Mouse (Mus musculus): Measurements from ENCODE around the gene March10. TPM values are rescaled to one million over a fixed set of nuclear protein-coding genes. Genes with fewer than 3 reads are reported as not detected.

The March10 gene
- polyA plus RNA-seq, 1 experiment from 2014 or later = 0.21 TPM

DNA sequence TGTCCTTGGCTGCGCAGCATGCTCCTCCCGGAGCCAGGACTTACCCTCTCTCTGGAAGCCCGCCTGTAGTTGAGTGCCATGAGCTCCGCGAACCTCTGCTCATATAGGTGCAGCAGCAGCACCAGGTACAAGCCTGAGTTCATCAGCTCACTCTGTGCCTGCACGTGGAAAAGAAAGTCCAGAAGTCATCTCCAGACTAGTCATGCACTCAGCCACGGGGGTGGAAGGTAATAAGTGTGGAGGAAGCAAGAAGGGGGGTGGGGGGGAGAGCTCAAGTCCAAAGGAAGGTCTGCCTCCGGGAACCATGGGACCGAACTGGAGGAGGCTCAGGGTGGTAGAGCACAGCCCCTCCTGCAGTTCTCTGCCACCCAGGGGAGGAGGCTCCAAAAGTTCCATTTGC, 84.7 kb downstream of the March10 start:
- Histone ChIP-seq H3K27ac (replicated peaks; ENCODE audit: low read depth, low read length) (no peak overlapping the region), H3K4me3 (replicated peaks; ENCODE audit: low read depth, low read length) (no peak overlapping the region)
- 88% methylated on average over 9 of the region's 9 CpGs for WGBS

DNA sequence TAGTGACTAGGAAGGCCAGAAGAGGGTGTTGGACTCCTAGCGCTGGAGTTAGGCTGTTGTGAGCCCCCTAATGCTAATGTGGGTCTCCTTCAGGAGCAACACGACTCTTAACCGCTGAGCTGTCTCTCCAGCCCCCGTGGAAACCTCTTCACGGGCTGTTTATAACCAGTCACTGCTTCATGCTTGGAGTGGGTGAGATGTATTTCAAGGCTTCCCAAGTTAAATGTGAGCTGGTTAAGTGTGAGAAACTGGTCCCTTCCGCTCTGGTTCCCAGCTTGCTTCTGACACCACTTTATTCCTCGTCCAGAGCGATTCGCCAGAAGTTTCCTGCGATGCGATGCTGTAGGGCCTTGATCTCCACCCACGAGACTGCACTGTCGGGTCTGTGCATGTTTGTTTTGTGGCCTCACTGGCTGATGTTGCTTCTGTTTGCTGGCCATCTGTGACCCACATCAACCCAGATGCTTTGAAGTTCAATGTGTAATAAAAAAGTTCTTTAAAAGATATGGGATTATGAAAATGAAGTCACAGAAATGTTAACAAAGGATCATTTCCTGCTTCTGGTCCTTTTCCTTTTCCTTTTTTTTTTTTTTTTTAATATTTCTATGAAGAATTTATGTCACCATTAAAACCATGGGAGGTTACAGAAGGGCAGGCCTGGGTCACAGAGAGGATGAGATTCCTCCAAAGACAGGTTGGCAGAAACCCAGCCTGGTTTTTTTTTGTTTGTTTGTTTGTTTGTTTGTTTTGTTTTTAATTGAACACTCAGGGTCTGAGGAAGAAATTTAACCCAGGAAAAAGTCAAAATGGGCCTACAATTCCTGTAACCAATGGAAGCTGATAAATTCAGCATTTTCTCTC, 86.8 kb downstream of the March10 start:
- H3K4me1 ChIP-seq (ENCODE audit: control insufficient read depth, insufficient read depth, low read length) = peaks cover 10% of the 10 kb centered on the region; the same call in 1 of the 2 replicates
- H3K4me2 ChIP-seq (ENCODE audit: low read length) = no peak overlapping the region
- no peaks in the 10 kb centered on the region for H3K36me3 ChIP-seq (ENCODE audit: control insufficient read depth, insufficient read depth, low read length)
- H3K9me3 ChIP-seq (ENCODE audit: control insufficient read depth, low read length) = no peaks in the 10 kb centered on the region
- no peaks in the 10 kb centered on the region for H3K27me3 ChIP-seq (ENCODE audit: control insufficient read depth, insufficient read depth, low read length)
- WGBS = 92% methylated on average over 13 of the region's 13 CpGs
- no peak overlapping the region for H3K9ac ChIP-seq (replicated peaks; ENCODE audit: low read length)
- no peak overlapping the region for H3K27ac ChIP-seq (replicated peaks; ENCODE audit: low read depth, low read length)
- ATAC-seq (ENCODE audit: low FRiP score, low TSS enrichment) = no peak
- no peak overlapping the region for H3K4me3 ChIP-seq (replicated peaks; ENCODE audit: low read depth, low read length)
- DNase-seq = no peak

More for the DNA sequence above, 84.7 kb downstream of the March10 start:
- no peaks in the 10 kb centered on the region for H3K27me3 ChIP-seq (ENCODE audit: control insufficient read depth, insufficient read depth, low read length)
- H3K4me1 ChIP-seq (ENCODE audit: control insufficient read depth, insufficient read depth, low read length) = no peaks in the 10 kb centered on the region
- no peak overlapping the region for H3K4me2 ChIP-seq (ENCODE audit: low read length)
- DNase-seq (no peak), ATAC-seq (ENCODE audit: low FRiP score, low TSS enrichment) (no peak)
- H3K9me3 ChIP-seq (ENCODE audit: control insufficient read depth, low read length) = no peaks in the 10 kb centered on the region
- no peaks in the 10 kb centered on the region for H3K36me3 ChIP-seq (ENCODE audit: control insufficient read depth, insufficient read depth, low read length)
- H3K9ac ChIP-seq (replicated peaks; ENCODE audit: low read length) = no peak overlapping the region

DNA sequence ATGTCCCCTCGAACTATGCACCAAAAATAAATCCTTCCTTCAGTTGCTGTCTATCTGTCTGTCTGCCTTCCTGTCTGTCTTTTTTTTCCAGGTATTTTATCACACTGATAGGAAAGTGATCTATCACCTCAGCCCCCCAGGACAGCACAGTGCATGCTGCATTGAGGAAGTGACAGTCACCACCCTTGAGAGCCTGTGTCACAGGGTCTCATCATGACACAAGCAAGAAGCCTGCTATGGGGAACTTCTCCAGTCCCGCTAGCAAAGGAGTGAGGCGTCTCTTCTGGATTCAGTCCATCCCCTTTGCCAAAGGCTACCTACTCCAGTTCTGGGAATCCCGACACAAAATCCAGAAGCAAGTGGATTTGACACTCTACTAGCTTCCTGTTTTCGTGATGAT, 87.7 kb downstream of the March10 start:
- Histone ChIP-seq H3K27me3 (ENCODE audit: control insufficient read depth, insufficient read depth, low read length) (no peaks in the 10 kb centered on the region), H3K9ac (replicated peaks; ENCODE audit: low read length) (no peak overlapping the region), H3K4me3 (replicated peaks; ENCODE audit: low read depth, low read length) (no peak overlapping the region), H3K36me3 (ENCODE audit: control insufficient read depth, insufficient read depth, low read length) (no peaks in the 10 kb centered on the region), H3K4me1 (ENCODE audit: control insufficient read depth, insufficient read depth, low read length) (peaks cover 20% of the 10 kb centered on the region), H3K9me3 (ENCODE audit: control insufficient read depth, low read length) (no peaks in the 10 kb centered on the region), H3K27ac (replicated peaks; ENCODE audit: low read depth, low read length) (no peak overlapping the region), H3K4me2 (ENCODE audit: low read length) (no peak overlapping the region)
- 89% methylated on average over 5 of the region's 5 CpGs for WGBS
- DNase-seq (no peak), ATAC-seq (ENCODE audit: low FRiP score, low TSS enrichment) (no peak)

DNA sequence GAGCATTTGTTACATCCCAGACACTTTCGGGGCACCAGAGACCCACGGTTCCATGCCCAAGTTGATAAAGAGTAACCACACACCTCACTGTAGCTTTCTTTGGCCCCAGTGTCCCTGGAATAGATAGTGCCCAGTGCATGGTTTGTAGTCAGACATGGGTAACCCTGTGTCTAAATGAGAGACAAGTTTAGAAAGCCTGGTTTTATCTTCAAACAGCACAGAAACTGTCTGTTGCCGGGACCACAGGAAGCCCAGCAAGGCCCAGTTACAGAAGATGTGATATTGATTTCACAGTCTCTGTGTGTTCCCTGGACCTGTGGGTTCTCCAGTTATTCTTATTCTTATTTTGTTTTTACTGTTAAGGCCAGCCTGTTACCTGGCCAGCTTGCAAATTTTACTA, 89.4 kb downstream of the March10 start:
- 83% methylated on average over 3 of the region's 3 CpGs for WGBS
- no peaks in the 10 kb centered on the region for H3K36me3 ChIP-seq (ENCODE audit: control insufficient read depth, insufficient read depth, low read length)
- H3K27me3 ChIP-seq (ENCODE audit: control insufficient read depth, insufficient read depth, low read length) = no peaks in the 10 kb centered on the region
- H3K4me1 ChIP-seq (ENCODE audit: control insufficient read depth, insufficient read depth, low read length) = peaks cover 28% of the 10 kb centered on the region
- ATAC-seq (ENCODE audit: low FRiP score, low TSS enrichment) (no peak), DNase-seq (no peak)
- no peak overlapping the region for H3K27ac ChIP-seq (replicated peaks; ENCODE audit: low read depth, low read length)
- H3K9ac ChIP-seq (replicated peaks; ENCODE audit: low read length) = no peak overlapping the region
- no peak overlapping the region for H3K4me3 ChIP-seq (replicated peaks; ENCODE audit: low read depth, low read length)
- no peak overlapping the region for H3K4me2 ChIP-seq (ENCODE audit: low read length)
- H3K9me3 ChIP-seq (ENCODE audit: control insufficient read depth, low read length) = no peaks in the 10 kb centered on the region

DNA sequence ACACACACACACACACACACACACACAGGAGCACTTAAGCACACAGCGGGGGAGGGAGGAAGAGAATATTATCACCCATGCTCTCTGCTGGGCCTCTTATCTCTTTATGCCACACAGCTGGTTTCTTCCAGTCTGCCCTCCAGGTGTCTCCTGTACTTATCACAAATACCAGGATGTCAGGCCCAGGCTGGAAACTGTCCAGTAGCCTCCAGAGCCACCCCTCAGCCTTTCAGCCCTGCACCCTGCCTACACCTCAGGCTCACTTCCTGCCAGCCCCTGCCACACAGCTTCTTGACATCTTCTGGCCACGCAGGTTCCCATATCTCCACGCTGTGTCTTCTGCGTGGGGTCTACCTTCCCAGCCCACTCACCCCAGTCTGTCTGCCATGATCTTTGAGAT, 90.5 kb downstream of the March10 start:
- 71% methylated on average over 3 of the region's 4 CpGs for WGBS

DNA sequence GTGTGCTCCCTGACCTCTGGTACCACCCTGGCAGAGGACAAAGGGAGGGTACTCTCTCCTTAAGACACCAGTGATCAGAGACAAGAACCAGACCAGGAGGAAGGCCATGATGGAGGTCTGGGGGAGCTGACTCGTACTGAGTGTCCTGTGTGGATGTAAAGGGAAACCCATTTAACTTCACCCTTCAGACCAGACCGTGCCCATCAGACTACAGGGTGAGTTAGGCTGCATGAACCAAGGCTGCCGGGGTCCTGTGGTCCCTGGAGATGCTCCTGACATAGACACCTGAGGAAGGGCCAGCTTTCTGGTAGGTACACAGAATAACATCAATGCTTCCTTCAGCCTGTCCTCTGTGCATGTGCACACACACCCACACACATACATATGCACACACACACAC, 90.9 kb downstream of the March10 start:
- Histone ChIP-seq H3K9ac (replicated peaks; ENCODE audit: low read length) (no peak overlapping the region), H3K4me3 (replicated peaks; ENCODE audit: low read depth, low read length) (no peak overlapping the region), H3K27me3 (ENCODE audit: control insufficient read depth, insufficient read depth, low read length) (no peaks in the 10 kb centered on the region), H3K4me2 (ENCODE audit: low read length) (0 out of 2 replicates have a peak overlapping the region, but pooled peaks have one; percentile 1), H3K27ac (replicated peaks; ENCODE audit: low read depth, low read length) (no peak overlapping the region), H3K4me1 (ENCODE audit: control insufficient read depth, insufficient read depth, low read length) (peaks cover 28% of the 10 kb centered on the region), H3K9me3 (ENCODE audit: control insufficient read depth, low read length) (no peaks in the 10 kb centered on the region), H3K36me3 (ENCODE audit: control insufficient read depth, insufficient read depth, low read length) (no peaks in the 10 kb centered on the region)
- WGBS = 81% methylated on average over 3 of the region's 3 CpGs
- ATAC-seq (ENCODE audit: low FRiP score, low TSS enrichment) (no peak), DNase-seq (no peak)

More for the DNA sequence above, 90.5 kb downstream of the March10 start:
- H3K4me2 ChIP-seq (ENCODE audit: low read length) = no peak overlapping the region
- H3K9ac ChIP-seq (replicated peaks; ENCODE audit: low read length) = no peak overlapping the region
- peak; percentile 24 for DNase-seq
- no peaks in the 10 kb centered on the region for H3K36me3 ChIP-seq (ENCODE audit: control insufficient read depth, insufficient read depth, low read length)
- H3K27ac ChIP-seq (replicated peaks; ENCODE audit: low read depth, low read length) = no peak overlapping the region
- no peak for ATAC-seq (ENCODE audit: low FRiP score, low TSS enrichment)
- H3K4me3 ChIP-seq (replicated peaks; ENCODE audit: low read depth, low read length) = no peak overlapping the region
- H3K27me3 ChIP-seq (ENCODE audit: control insufficient read depth, insufficient read depth, low read length) = no peaks in the 10 kb centered on the region
- no peaks in the 10 kb centered on the region for H3K9me3 ChIP-seq (ENCODE audit: control insufficient read depth, low read length)
- peaks cover 28% of the 10 kb centered on the region for H3K4me1 ChIP-seq (ENCODE audit: control insufficient read depth, insufficient read depth, low read length)

DNA sequence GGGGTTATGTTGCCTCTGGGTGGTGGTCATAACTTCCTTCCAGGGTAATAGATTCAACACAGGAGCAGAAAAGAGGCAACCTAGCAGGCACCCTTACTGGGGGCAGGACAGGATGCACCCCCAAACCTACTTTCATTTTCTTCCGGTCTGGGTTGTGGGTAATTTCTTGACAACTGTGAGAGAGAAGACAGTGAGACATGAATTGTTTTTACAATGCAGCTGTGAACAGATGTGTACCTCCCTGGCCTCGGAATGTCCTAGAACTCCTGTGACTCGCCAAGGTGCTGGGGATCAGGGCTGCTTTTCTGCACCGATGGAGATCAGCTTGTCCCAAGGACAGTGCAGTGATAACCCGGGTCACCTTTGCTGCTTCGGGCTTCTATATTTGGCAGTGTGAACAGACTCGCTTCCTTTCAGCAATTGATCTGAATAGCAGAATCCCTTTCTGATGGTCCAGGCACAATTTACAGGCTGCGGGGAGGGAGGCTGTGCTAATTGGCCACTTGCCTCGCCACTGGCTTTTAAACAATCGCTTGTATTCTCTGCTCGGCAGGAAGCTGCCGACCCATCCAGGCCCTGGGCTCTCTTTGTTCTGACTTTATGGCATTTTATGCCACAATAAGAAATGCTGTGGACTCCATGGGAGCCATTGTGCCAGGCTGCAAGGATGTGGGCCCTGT, 92.0 kb downstream of the March10 start:
- Histone ChIP-seq H3K4me1 (ENCODE audit: control insufficient read depth, insufficient read depth, low read length) (peaks cover 28% of the 10 kb centered on the region), H3K4me3 (replicated peaks; ENCODE audit: low read depth, low read length) (peak overlapping the region; percentile 55), H3K9me3 (ENCODE audit: control insufficient read depth, low read length) (no peaks in the 10 kb centered on the region), H3K27ac (replicated peaks; ENCODE audit: low read depth, low read length) (peak overlapping the region; percentile 75), H3K36me3 (ENCODE audit: control insufficient read depth, insufficient read depth, low read length) (no peaks in the 10 kb centered on the region), H3K27me3 (ENCODE audit: control insufficient read depth, insufficient read depth, low read length) (no peaks in the 10 kb centered on the region), H3K9ac (replicated peaks; ENCODE audit: low read length) (peak overlapping the region; percentile 84), H3K4me2 (ENCODE audit: low read length) (peak overlapping the region; percentile 77)
- WGBS = 17% methylated on average over 12 of the region's 12 CpGs
- no peak for ATAC-seq (ENCODE audit: low FRiP score, low TSS enrichment)
- DNase-seq = peak; percentile 60

DNA sequence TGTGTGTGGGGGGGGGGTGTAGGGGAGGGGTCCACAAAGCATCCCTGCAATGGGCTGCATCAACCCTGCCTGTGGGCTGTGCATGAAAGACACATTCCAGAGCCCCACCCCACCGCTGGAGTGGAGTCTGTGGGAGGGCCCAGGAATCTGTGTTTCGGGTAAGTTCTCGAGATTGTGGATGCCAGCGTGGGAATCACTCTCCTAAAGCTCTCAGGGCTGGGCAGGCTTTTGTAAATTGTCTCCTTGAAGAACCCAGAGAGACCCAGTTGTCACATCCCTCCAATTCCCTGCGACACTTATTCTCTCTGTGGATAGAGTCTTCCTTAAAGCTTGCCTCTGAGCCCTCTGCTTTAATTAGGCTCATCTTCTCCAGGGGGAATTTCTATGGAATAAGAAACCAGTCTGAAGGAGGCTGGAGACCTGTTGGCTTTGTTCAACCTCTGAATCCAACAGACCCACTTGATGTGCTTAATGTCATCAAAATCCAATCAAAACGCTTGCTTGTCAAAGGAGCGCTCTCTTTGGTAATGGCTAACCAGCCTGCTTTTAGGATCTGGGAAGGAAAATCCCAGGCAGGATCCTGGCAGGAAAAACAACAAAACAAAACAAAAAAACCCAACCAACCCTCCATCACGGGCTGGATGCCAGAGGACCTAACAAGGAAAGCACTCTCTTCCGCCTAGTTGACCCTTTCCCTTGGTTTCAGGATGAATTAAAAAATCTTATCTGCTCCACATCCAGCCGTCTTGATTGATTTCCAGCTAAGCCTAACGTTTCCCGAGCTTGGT, 92.7 kb downstream of the March10 start:
- Histone ChIP-seq H3K4me1 (ENCODE audit: control insufficient read depth, insufficient read depth, low read length) (peaks cover 28% of the 10 kb centered on the region), H3K9ac (replicated peaks; ENCODE audit: low read length) (peak overlapping the region; percentile 84), H3K9me3 (ENCODE audit: control insufficient read depth, low read length) (no peaks in the 10 kb centered on the region), H3K4me2 (ENCODE audit: low read length) (peak overlapping the region; percentile 77), H3K27me3 (ENCODE audit: control insufficient read depth, insufficient read depth, low read length) (no peaks in the 10 kb centered on the region), H3K4me3 (replicated peaks; ENCODE audit: low read depth, low read length) (peak overlapping the region; percentile 55), H3K36me3 (ENCODE audit: control insufficient read depth, insufficient read depth, low read length) (no peaks in the 10 kb centered on the region), H3K27ac (replicated peaks; ENCODE audit: low read depth, low read length) (peak overlapping the region; percentile 85)
- ATAC-seq (ENCODE audit: low FRiP score, low TSS enrichment) = peak; percentile 62
- DNase-seq = peak; percentile 76
- WGBS = 23% methylated on average over 12 of the region's 12 CpGs
